Mouse (Mus musculus): ENCODE data around the gene Rpe.

- TF ChIP-seq EP300 (IDR thresholded peaks at IDR 0.05; ENCODE audit: insufficient read depth, low read depth, low read length) (no peak), POLR2A (IDR thresholded peaks at IDR 0.05; ENCODE audit: insufficient read depth, low read length) (no peak)
Observed at GRCm38 (mm10) chr1:66700149-66700692, 410 bp upstream of the Rpe start.
